Mouse (Mus musculus) lung, embryonic 14.5 days (tissue): Measurements from ENCODE around the gene Ccl20. TPM values are rescaled to one million over a fixed set of nuclear protein-coding genes. Genes with fewer than 3 reads are reported as not detected.

ENCODE experiments used
- ATAC-seq: fragments of 200-750 bp; cut with Nextera tagmentation; 2 replicates; pipeline ENCODE4 v1.8.0; 2017; ENCODE audit warnings: mild to moderate bottlenecking, moderate TSS enrichment, moderate library complexity; ENCODE audit not compliant: insufficient read depth
- DNase-seq: peaks from one replicate; pipeline ENCODE4 v3.0.0-alpha.2; 2015
- H3K27ac ChIP-seq: fragments of 300-500 bp; sonication (generic); 2 replicates; pipeline ENCODE4 v1.5.1; 2014; ENCODE audit warnings: low read depth, mild to moderate bottlenecking, moderate library complexity
- H3K27me3 ChIP-seq: fragments of 300-500 bp; sonication (generic); 2 replicates; pipeline ENCODE4 v1.6.1; 2014; ENCODE audit warnings: low read length, control low read depth; ENCODE audit not compliant: insufficient read depth
- H3K36me3 ChIP-seq: fragments of 300-500 bp; sonication (generic); 2 replicates; pipeline ENCODE4 v1.6.1; 2014; ENCODE audit warnings: control low read depth; ENCODE audit not compliant: insufficient read depth
- H3K4me1 ChIP-seq: fragments of 300-500 bp; sonication (generic); 2 replicates; pipeline ENCODE4 v1.6.1; 2014; ENCODE audit warnings: antibody characterized with exemption, control low read depth; ENCODE audit not compliant: insufficient read depth
- H3K4me2 ChIP-seq: fragments of 300-500 bp; sonication (generic); 2 replicates; pipeline ENCODE4 v1.6.1; 2014; ENCODE audit warnings: mild to moderate bottlenecking
- H3K4me3 ChIP-seq: fragments of 300-500 bp; sonication (generic); 2 replicates; pipeline ENCODE4 v1.5.1; 2014; ENCODE audit warnings: low read depth, low read length
- H3K9ac ChIP-seq: fragments of 300-500 bp; sonication (generic); 2 replicates; pipeline ENCODE4 v1.6.1; 2014
- H3K9me3 ChIP-seq: fragments of 300-500 bp; sonication (generic); 2 replicates; pipeline ENCODE4 v1.6.1; 2016; ENCODE audit warnings: low read depth, low read length, control low read depth
- CTCF ChIP-seq: IDR thresholded peaks from 2 replicates; pipeline ENCODE4 v1.5.1; 2016; ENCODE audit warnings: antibody characterized with exemption, low read depth
- WGBS: fragments of 180-500 bp; shearing (Covaris S2); extraction: QIAGEN DNeasy Blood & Tissue Kit; methylation state at CpG from one replicate; pipeline ENCODE4 v1.1.7; 2014; 5-methylcytosine and 5-hydroxymethylcytosine counted together
- polyA plus RNA-seq: library from polyadenylated mRNA; unstranded; fragments of >200 nt; fragmentation: Nextera tagmentation; extraction: Ambion mirVana; gene quantifications from 2 replicates; pipeline ENCODE4 v1.2.1, GENCODE M21; 2014

Ccl20 gene
- polyA plus RNA-seq: 0.18 TPM in 1 of 2 replicates, not detected in the other

DNA sequence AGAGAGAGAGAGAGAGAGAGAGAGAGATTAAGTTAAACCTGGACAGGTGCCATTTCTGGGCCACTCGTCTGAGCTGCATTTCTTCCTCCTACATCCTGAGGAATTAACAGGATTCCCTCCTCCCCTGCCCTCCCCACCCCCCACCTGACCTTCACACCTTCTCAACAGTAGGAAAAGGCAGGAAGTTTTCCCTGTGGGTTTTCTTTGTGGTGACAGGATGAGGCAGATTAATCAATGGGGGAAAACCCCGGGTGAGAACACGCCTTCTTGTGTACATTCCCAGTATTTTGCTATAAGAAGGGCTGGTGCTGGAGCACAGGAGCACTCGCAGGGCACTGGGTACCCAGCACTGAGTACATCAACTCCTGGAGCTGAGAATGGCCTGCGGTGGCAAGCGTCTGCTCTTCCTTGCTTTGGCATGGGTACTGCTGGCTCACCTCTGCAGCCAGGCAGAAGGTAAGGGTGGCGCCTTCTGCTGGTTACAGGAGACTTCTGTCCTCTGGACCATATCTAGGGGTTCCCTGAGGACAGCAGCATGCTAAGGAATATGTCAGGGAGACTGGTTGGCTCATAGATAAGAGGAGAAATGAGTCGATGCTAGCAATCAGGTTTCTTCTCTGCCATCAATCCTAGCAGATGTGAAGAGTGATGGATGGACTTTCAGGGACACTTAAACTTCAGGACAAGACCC lies at the start of gene Ccl20:
Ccl20 (plus strand) TSS at position 320 of the 691 bp plus-strand sequence.
- Histone ChIP-seq H3K9me3 (no peaks in the 10 kb centered on the region), H3K4me3 (no peak within 1 kb of the TSS), H3K27me3 (no peaks in the 10 kb centered on the region), H3K4me1 (no peaks in the 10 kb centered on the region), H3K36me3 (no peaks in the 10 kb centered on the region), H3K4me2 (no peak within 1 kb of the TSS), H3K27ac (no peak within 1 kb of the TSS), H3K9ac (no peak within 1 kb of the TSS)
- TF ChIP-seq CTCF: no peak
- DNase-seq (peak; percentile 15), ATAC-seq (no peak)
- WGBS: 21% methylated on average over 8 of the region's 8 CpGs

DNA sequence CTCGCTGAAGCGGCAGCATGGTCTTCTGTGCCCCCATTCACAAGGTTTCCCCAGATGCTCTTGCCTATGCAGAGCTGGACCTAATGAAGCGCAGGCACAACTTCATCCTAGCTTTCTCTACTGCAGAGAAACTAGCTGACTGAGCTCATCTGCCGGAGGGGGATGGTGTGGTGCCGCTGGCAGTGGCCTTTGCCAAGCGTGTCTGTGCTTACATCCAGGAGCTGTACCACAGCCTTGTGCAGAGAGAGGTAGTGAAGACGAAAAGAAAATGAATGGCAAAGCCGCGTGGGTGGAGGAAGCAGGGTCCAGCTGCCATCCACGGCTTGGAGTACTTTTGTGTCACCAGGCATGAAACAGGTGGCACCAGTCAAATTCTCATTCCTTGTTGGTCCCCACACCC lies 49.4 kb upstream of the Ccl20 start:
- ATAC-seq: no peak
- TF ChIP-seq CTCF: no peak
- Histone ChIP-seq H3K4me1 (no peaks in the 10 kb centered on the region), H3K36me3 (no peaks in the 10 kb centered on the region), H3K27me3 (no peaks in the 10 kb centered on the region), H3K9ac (no peak overlapping the region), H3K27ac (no peak overlapping the region), H3K4me3 (no peak overlapping the region), H3K9me3 (no peaks in the 10 kb centered on the region), H3K4me2 (no peak overlapping the region)
- WGBS: 79% methylated on average over 10 of the region's 10 CpGs
- DNase-seq: no peak

DNA sequence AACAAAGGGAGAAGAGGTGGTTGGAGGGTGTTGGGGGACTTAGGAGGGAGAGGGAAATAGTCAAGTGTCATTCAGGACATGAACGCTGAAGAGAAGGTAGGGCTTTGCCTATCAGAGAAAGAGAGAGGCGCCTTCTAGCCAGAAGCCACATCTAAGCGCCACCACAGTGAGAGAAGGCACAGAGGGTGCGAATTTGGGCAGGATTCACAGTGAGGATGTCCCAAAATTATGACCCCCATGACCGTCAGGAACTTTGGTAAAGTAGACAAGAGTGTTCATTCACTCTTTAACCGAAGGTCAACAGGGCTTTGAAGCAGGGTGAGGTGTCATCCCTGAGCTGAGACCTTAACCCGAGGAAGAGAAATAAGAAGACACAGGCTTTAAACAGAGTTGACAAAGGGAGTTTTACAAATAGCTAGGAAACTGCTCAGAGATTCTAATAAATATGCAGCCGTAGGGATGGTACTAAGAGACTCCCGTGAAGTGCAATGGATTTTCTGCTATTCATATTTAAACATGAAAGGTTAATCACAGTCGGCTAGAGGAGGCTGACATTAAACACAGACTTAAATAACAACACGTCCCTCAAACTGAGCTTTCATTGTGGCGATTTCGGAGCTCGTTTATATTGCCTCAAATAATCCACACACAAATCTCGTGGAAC lies 40.9 kb upstream of the Ccl20 start:
- no peak overlapping the region; the same call in 1 of the 2 replicates for H3K4me3 ChIP-seq
- H3K4me1 ChIP-seq: no peaks in the 10 kb centered on the region
- DNase-seq (no peak), ATAC-seq (peak; percentile 17; the same call in 1 of the 2 replicates)
- no peaks in the 10 kb centered on the region for H3K27me3 ChIP-seq
- H3K4me2 ChIP-seq: peak overlapping the region; percentile 55
- H3K27ac ChIP-seq: no peak overlapping the region
- no peaks in the 10 kb centered on the region for H3K36me3 ChIP-seq
- 33% methylated on average over 15 of the region's 15 CpGs for WGBS
- no peak for TF ChIP-seq CTCF
- H3K9me3 ChIP-seq: no peaks in the 10 kb centered on the region
- peak overlapping the region; percentile 29; the same call in 1 of the 2 replicates for H3K9ac ChIP-seq

DNA sequence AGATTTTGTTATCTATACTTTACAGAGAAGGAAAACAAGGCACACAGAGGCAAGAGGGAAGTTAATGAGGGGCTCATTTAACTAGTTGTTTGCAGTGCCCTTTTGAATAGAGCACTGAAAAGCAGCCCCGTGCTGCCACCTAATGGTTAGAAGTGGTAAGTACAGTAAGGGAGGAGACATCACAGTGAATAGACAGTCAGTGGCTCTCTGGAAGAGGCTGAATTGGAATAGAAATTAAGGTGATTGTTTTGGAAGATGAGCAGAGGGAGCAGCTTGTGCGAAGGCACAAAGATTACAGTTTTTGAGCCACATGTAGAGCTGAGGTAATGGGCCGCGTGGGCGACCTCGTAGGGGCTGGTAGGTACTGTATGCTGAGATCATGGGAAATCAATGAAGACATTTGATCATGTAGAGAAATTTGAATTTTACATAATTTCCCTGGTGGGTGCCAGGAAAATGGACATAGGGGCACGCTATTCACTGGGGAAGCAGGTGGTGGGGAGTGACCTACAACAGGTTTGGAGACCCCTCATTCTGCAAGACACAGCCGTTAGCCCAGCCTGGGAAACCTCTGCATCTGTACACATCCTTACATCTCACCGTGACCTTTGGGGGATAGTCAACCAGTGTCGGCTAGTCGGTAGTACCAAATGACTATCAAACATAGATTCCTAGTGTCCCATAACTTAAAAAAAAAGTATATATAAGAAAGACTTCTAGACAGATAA lies 40.2 kb upstream of the Ccl20 start:
- no peaks in the 10 kb centered on the region for H3K9me3 ChIP-seq
- 44% methylated on average over 11 of the region's 11 CpGs for WGBS
- H3K4me1 ChIP-seq: no peaks in the 10 kb centered on the region
- peak; percentile 86 for TF ChIP-seq CTCF
- DNase-seq: peak; percentile 88
- ATAC-seq: peak; percentile 82; the same call in 1 of the 2 replicates
- peak overlapping the region; percentile 29; the same call in 1 of the 2 replicates for H3K9ac ChIP-seq
- peak overlapping the region; percentile 55 for H3K4me2 ChIP-seq
- H3K36me3 ChIP-seq: no peaks in the 10 kb centered on the region
- no peak overlapping the region; the same call in 1 of the 2 replicates for H3K4me3 ChIP-seq
- no peak overlapping the region for H3K27ac ChIP-seq
- no peaks in the 10 kb centered on the region for H3K27me3 ChIP-seq

DNA sequence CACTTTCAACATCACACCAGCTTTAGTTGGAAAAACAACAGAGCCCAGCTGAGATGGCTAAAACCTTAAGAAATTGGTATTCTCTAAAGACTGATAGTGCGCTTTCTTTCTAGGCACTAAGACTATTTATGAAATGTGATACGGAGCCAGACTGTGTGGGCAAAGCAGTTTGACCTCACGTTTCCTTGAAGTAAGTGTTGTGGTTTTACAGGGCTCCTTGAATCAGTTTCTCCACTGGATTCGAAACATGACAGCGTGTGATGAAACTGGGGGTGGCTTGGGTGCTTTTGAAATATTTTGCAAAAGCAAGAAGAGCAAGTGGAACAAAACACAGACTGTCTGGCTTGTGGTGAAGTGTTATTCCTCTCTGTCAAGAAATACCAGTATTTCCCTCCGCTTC lies 39.5 kb upstream of the Ccl20 start:
- ATAC-seq (no peak), DNase-seq (no peak)
- 60% methylated on average over 6 of the region's 6 CpGs for WGBS
- H3K36me3 ChIP-seq: no peaks in the 10 kb centered on the region
- no peaks in the 10 kb centered on the region for H3K4me1 ChIP-seq
- no peaks in the 10 kb centered on the region for H3K9me3 ChIP-seq
- H3K9ac ChIP-seq: no peak overlapping the region
- TF ChIP-seq CTCF: no peak
- H3K4me2 ChIP-seq: no peak overlapping the region
- H3K4me3 ChIP-seq: no peak overlapping the region
- H3K27me3 ChIP-seq: no peaks in the 10 kb centered on the region
- H3K27ac ChIP-seq: no peak overlapping the region

DNA sequence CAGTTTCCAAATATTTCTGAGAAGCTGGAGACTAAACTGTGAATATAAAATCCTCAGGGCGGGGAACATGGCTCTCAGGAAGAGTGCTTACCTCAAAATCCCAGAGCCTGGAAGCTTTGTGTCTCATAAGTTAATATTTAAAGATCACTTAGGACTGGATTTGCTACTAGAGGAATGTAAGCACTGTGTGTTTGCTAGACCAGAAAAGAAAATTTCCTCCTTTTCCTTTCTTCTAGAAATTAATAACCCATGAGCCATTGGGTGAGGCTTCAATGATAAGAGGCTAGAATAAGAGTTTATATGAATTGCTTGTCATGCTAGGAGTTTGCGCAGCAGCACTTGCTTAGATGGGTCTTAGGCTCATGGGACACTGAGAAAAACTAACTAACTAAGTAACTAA lies 31.8 kb upstream of the Ccl20 start:
- ATAC-seq: peak; percentile 28
- Histone ChIP-seq H3K4me3 (no peak overlapping the region), H3K27ac (no peak overlapping the region), H3K9ac (no peak overlapping the region), H3K27me3 (no peaks in the 10 kb centered on the region), H3K4me2 (no peak overlapping the region), H3K36me3 (no peaks in the 10 kb centered on the region), H3K4me1 (no peaks in the 10 kb centered on the region), H3K9me3 (no peaks in the 10 kb centered on the region)
- DNase-seq: peak; percentile 37
- 52% methylated on average over 2 of the region's 2 CpGs for WGBS
- TF ChIP-seq CTCF: no peak

DNA sequence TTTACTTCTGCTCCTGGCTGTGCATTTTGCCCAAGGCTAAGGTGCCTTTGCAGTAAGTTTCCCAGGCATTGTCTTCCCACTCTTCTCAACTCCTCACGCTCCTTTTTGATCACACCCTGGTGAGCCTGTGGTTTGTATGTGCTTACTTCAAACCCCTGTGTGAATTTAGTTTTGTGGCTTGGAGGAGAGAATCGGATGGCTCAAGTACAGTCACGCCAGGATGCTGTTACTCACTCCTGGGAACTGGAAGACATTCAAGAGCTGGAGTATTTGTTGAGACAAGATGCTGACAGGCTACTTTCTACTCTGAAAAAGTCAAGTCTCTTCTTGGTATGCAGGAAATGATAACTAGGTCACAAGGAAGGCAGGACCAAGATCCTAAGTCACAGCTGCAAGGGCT lies 25.3 kb upstream of the Ccl20 start:
- no peak overlapping the region for H3K27ac ChIP-seq
- no peak overlapping the region for H3K9ac ChIP-seq
- no peaks in the 10 kb centered on the region for H3K36me3 ChIP-seq
- H3K4me1 ChIP-seq: no peaks in the 10 kb centered on the region
- H3K27me3 ChIP-seq: no peaks in the 10 kb centered on the region
- H3K4me3 ChIP-seq: no peak overlapping the region
- no peaks in the 10 kb centered on the region for H3K9me3 ChIP-seq
- ATAC-seq (no peak), DNase-seq (no peak)
- no peak overlapping the region for H3K4me2 ChIP-seq
- 50% methylated on average over 3 of the region's 3 CpGs for WGBS
- no peak for TF ChIP-seq CTCF
